Mouse (Mus musculus) induced T-regulatory cell, adult 2 months (primary cell): ENCODE measurements around the gene Cnp.
A peak's percentile ranks its signal among the peaks of the same experiment; 100 is the strongest.
"Not testable (repeated sequence)": the region's sequence is repeated elsewhere in the genome, so short reads cannot be mapped to it uniquely, and the experiment has no call there.

Source experiments
- DNase-seq: peaks from one replicate; pipeline ENCODE4 v3.0.0-alpha.2; 2012; ENCODE audit warnings: low read depth

Gene Cnp

DNA sequence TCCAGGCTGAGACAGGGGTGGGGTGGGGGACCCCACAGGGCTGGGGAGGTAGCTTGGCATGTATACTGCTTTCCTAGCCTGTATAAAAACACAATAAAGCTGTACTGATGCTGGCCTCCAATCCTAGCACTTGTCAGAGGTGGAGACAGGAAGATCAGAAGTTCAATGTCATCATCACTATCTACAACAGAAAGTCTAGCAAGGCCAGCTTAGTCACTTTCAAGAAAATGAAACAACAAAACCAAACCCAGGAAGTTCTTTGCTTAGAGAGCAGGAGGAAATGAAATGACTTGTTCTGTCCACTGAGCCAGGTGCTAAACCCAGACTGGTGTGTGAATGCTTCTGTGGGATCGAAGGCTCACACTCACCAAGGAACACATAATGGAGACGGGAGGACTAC lies 13.8 kb downstream of the Cnp start:
- DNase-seq, result peak; percentile 73

DNA sequence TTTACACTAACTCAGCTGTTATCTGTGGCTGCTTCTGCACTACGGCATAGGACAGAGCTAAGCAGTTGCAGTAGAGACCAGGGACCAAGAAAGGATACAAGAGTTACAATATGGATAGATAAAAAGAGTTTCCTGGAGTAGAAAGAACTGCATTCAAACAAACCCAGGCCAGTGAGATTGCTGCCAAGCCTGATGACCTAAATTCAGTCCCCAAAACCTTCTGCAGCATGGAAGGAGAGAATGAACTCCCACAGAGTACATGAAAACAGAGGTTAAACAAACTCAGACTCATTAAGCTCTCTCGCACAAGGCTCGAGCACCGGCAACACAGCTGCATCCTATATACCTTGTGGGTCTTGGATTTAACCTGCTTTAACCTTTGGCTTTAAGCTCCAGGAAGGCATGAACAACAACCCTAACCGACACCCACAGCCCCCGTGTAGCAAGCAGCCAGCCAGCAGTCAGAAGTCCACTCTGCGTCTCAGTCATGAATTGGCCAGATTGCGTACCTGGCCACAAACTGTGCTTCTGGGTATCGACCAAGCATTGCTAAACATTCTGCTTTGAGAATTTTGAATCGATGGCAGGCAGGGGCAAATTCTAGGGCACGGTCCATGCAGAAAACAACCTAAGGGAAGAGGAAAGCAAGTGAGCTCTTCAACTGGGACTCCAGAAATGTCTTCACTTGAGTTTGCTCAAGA lies 17.8 kb downstream of the Cnp start:
- no peak for DNase-seq

DNA sequence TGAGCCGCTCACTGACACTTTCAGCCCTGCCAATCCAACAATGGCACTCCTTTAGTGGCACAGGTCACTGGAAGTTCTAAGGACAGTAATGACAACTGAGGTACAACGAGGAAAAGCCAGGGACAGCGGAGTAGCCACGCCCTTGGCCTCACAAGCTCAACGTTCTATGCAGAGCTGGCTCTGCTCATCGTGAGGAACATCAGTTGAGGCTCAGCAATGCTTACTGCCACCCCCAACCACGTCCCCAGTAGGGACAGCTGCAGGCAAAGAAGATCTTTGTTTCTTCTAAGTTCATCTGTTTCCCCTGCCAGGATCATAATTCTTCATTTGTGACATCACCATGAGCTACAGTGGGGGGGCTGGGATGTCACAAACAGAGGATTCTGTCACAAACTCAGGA lies 19.9 kb downstream of the Cnp start:
- DNase-seq, result no peak

DNA sequence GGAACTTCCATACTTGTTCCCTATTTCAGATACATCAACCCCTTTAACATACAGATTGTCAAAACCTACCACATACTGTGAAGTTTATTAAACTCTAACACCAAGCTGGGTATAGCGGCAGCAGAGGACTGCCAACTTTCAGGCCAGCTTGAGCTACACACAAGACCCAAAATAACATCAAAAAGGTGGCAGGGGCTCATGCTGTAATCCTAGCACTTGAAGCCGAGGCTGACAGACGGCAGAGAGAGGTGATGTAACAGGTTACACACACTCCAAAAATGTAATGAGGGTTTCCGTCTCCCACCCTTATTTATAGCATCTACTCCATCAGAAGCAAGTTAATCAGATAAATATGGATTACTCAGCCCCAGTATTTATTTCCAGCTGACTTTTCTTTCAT lies 20.8 kb downstream of the Cnp start:
- no peak for DNase-seq

DNA sequence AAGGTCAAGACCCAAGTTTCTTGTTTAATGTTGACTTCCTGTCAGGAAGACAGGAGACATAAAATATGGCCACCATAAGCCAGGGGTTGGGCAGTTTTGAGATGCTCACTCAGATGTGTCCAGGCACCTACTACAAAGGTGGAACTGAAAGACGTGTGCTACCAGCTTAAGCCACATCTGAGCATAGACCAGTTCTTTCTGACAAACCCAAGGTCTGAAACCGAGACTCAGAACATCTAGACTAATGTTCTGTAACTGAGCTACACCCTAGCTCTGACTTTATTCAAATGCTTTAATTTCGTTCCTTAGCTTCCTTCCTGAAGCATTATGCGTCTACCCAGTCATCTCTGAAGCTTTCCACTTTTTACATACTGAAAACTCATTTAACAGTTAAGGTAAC lies 23.4 kb downstream of the Cnp start:
- DNase-seq, result no peak

DNA sequence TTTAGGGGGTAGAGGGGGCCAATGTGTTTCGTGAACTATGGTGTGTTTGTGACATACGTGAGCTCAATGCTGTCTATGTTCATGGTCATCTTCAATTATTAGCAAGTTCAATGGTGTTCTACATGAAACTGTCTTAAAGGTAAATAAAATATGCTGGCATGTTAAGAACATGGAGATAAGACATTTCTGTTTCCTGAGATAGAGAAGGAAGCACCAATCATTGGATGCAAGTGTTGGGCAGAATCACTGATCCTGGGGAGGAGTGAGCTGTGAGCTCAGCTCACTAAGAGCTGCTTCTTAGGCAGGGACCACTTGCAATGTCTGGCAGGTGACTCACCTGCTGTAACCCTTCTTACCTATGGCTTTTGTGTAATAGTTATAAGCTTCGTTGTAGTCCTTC lies 26.7 kb downstream of the Cnp start:
- DNase-seq, result no peak

DNA sequence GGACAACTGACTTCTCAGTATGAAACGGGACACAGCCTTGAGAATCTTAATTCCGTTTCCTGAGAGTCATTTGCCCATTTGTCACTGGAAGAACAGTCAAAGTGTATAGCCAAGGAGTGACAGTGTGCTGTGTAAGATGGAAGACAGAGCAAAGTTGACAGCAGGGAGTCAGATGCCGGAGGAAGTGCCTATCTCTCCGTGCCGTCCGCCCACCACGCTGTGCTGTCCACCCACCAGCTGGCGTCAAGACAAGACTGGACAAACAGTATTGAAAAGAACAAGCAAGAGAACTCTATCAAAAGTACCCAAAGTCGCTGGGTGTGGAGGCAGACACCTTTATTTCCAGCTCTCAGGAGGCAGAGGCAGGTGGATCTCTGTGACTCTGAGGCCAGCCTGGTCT lies 28.5 kb downstream of the Cnp start:
- no peak for DNase-seq

DNA sequence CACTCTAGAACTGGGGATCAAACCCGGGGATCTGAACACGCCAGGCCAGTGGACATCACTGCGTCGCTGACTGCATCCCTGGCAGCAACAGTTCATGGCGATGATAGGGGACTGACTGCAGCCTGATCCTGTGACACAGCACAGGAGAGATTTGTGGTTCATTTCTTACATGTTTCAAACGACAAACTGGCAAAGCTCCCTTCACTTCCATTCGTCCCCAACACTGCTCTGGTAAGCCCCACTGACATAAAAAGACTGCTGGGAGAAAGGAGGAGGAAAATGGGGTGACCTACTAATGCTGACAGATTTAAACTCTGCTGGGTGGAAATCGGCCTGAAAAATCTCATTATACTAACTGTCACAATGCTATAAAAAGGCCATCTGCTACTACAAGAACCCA lies 29.1 kb downstream of the Cnp start:
- DNase-seq, result no peak

DNA sequence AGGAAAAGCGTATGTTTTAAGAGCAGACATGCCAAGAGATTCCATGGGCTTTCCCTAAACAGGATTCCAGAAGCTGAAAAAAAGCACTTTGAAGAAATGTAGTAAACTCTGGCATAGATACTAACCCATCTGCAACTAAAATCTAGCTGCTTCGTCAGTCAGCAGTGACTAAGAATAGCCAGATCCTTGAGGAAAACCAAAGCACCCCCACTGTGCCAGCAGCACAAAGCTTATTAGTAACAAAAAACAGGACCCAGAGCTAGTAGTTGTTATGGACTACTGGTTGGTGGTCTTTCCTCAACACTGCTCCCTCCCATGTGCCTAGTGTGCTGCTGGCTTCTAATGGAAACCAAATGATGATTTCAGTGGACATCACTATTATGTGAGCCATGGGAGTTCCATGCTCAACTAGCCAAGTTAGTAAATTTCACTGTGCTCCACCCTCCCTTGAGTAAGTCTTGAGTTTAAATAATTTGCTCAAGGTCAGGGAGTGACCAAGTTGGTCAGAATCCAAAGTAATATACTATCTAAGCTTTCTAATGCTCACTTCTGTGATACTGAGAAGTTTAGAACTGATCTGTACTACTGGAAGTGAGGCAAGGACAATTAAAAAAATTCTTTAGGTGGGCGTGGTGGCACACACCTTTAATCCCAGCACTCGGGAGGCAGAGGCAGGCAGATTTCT lies 29.8 kb downstream of the Cnp start:
- no peak for DNase-seq

DNA sequence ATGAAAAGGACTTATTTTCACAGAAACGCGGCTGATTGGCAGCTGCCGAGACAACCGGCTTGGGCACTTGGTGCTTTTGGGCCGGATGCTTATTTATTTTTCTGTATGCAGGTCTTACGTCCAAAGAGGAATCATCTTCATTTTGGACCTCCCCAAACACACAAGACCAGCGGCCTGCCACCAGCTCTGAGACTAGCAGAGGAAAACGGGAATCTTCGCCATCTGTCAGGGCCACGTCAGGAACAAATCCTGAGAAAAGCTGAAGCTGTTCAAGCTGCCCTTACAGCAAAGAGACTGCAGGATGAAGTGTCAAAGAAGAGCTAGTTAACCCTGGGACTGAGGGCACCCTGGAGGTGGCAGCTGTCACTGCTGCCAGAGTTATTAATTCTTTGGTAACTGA lies 30.7 kb downstream of the Cnp start:
- DNase-seq, result no peak

DNA sequence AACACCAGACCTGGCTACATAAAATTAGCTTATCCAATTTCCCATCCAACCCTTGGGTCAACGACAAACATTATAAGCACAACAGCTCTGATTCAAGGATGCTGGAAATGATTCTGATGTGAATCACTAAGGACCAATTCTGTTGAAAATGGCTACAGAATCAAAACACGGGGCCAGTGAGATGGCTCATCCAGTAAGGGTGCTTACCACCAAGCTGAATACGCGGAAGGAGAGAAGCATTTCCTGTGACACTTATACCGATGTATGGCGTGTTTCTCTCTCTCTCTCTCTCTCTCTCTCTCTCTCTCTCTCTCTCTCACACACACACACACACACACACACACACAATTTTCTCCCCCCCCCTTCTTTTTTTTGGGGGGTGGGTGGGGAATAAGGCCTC lies 32.4 kb downstream of the Cnp start:
- peak; percentile 54 for DNase-seq

DNA sequence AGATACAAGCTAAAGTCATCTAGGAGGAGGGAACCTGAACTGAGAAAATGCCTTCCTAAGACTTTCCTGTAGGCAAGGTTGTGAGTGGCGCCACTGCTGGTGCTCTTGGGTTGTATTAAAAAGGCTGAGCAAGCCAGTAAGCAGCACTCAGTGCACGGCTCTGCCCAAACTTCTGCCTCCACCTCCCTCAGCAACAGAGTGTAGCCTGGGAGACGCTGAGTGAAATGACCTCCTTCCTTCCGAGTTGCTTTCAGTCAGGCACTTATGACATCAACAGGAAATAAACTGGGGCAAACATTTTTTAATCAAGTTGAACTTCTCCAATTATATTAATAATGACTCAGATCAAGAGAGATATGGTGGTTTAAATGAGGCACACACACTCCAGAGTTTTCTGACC lies 34.1 kb downstream of the Cnp start:
- peak; percentile 75 for DNase-seq

DNA sequence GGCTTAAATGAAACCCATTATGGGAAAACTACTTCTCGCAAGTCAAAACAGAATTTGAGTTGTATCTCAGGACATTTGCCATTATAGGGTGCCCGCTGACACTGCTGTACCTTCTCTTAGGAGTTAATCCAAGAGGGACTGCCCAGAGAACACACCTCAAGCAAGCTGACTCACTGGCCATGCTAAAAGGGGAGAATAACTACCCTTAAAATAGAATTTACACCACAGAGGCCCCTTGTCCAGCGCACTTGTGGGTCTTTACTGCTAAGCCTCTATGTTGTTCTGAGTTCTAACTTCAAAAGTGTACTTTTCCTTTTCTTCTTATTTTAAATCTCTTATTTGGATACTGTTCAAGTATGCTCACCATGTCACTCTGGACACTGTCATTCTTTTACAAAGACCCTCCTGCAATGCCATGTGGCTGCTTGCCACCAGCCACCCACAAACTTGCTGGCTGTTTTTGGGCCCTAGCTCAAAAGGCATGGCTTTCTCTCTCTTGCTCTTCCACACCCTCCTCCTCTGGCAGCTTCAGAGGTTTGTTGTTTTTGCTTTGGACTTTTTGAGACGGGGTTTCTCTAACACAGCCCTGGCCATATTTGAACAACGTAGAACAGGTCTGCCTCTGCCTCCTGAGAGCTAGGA lies 34.8 kb downstream of the Cnp start:
- DNase-seq, result peak; percentile 40

DNA sequence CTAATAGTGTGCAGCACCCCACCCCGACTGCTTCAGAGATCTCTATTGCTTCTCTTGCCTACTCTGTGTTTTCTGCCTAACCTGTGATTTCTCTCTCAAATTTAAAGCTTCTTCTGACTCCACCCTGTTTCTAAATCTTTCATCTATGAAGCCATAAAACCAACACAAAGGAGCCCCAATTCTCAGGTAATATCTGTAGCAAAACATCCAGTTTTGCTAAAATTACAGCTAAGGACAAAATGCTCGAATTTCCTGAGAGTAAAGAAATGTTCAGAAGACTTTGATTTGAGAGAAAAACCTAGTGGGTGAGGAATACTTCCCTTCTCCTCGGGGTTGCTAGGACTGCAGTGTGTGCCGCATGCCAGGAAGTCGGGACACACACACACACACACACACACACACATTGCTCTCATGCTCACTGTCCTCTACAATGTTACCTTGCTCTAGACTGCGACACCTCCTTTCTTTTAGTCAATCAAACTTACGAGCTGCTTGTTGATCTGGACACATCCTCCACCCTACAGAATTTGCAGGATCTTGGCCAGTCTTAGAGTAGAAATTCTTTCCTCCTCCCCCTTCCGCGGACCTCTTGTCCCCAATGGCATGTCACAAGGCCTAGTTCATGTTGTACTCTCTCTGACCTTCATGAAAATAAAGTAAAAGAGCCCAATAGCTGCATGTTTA lies 35.4 kb downstream of the Cnp start:
- peak; percentile 57 for DNase-seq

DNA sequence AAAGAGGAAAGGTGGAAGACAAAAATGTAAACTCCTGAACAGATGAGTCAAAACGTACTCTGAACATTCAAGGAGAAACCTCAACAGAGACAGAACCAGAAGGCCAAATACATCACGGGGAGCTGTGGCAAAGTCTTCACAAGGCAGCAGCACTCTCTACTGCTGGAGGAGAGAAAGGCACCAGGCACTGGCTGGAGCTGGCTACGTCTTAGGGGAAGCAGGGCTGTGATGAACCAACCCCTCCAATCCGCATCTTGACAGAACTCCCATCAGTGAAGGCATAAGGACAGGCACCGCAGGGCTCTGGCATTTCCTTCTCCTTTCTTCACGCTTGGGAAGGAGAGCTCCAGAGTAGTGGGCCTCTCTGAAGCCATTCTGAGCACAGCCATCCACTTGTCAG lies 36.9 kb downstream of the Cnp start:
- no peak for DNase-seq

DNA sequence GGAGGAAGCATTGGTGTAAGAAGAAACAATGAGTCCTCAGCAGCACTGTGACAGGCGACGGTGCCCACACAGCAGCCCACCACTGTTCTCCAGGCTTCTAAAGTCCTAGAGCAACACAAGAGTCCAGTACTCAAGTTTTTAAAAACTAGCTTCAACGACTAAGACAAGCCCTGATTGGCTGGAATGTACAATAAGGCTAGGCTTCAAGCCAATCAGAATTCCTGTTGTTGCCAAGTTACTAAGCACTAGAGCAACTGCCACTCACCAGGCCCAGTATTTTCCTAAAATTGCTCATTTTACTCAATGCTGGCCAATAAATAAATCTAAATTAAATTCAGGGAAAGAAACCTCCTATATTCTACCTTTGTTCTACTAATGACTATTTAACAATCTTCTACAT lies 38.5 kb downstream of the Cnp start:
- no peak for DNase-seq

DNA sequence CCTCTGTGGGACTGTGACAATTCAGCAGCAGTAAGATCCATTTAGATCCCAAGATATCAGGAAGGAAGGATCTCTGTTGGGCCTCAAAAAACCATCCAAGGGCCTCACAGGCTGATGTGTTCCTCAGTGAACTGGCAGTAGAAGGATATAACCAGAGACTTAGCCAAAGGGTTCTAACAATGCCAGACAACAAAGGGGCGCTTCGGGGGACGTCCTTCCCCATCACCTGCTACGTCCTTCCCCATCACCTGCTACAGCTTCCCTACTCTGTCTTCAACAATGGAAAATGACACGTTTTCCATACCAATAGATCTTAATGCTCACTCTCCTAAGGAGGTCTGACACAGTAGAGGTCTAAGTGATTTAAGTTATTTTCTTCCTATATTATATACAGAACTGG lies 41.6 kb downstream of the Cnp start:
- no peak for DNase-seq

DNA sequence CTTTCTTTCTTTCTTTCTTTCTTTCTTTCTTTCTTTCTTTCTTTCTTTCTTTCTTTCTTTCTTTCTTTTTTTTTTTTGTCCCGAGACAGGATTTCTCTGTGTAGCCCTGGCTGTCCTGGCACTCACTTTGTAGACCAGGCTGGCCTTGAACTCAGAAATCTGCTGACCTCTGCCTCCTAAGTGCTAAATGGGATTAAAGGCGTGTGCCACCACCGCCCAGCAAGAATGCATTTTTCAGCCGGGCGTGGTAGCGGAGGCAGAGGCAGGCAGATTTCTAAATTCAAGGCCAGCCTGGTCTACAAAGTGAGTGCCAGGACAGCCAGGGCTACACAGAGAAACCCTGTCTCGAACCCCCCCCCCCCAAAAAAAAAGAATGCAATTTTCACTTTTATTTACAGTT lies 42.1 kb downstream of the Cnp start:
- not testable (repeated sequence) for DNase-seq

DNA sequence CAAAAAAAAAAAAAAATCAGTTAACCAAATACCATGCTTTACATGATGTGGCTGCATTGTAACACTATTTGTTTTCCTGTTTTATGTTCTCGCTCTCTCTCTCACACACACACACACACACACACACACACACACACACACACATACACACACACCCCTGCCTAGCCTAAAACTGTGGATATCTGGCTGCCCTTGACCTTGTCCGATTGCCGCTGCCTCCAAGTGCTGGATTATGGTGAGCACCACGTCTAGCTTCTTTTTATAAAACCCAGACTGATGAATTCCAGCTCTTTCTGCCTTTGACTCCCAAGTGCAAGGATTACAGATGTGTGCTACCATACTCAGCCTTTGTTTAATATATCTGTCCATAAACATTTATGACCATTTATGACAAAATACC lies 42.8 kb downstream of the Cnp start:
- no peak for DNase-seq

DNA sequence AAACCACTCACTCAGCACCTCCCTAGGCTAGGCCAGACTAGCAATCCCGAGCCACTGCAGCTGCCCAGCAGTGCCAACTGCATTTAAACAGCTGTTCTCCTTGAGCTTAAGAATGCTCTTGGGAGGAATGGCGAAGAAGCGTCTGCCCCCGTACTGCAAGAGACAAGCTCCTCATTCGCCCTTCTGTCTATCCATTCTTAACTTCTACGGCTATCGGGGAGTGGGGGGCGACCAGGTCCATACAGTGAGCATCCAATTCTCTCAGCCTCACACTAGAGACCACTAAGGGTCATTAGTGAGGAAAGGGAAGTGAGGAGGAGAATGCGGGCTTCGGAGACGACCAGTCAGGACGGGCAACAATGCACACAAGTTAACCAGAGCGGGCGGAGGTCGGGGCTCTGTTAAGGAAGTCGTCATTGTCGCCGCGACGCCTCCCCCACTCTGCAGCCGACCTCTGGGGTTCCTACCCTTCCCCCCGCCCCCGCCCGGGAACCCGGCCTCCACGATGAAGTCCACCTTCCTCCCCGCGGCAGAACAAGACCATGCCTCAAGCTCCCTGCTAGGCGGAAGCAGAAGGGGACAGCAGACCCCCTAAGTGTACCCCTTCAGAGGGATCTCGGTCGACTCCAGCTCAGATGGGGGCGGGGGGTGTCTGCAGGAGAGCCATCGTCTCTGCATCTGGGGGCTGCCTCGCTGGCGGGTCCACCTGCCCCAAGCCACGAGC lies 44.2 kb downstream of the Cnp start, which contains the start of gene Nkiras2:
TSS of gene Nkiras2 (plus strand) at position 484 of the 724 bp plus-strand sequence.
- DNase-seq, result peak; percentile 91

DNA sequence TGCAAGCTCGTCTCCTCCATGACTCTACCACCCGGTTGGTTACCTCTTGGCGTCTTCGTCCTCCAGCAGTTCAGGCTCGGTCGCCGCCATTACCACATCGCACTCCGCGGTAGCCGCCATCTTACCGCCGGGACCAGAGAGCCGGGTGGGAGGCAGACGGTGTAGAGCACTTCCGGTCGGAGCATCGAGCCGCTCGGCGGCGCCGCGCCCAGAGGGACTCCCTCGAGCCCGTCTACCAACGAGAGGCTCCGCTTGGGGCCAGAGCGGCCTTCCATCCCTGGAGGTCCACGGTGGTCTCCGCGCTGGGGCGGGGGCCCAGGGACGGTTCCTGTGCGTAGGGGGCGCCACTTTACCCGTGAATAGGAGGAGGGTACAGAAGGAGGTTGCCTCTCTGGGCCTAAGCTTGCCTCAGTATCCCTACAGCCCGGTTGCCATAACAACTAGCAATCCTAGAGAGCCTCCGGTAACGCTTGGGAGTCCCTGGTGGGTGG lies 44.8 kb downstream of the Cnp start:
- DNase-seq, result peak; percentile 95

DNA sequence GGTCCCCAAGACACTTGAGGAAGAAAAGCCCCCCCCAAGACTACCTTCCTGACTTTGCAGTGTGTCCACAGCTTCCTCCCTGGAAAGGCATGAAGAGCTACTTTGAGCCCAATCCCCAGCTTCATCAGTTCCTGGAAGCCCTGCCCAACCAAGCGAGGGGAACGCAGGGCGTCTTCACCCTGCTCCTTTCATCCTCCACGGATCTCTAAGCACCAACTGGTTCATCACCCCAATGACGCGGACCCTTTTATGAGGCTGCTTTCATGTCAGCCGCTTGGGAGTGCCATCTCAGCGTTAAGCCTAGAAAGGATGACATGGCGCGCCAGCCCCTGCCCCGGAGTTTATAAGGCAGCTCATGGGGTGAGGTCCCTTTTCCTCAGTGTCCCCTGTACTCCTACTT lies 45.3 kb downstream of the Cnp start, which contains the start of gene Dnajc7:
TSS of gene Dnajc7 (minus strand) at position 187 of the 400 bp plus-strand sequence.
- no peak for DNase-seq
